Mouse (Mus musculus) pancreas, adult 10 weeks (tissue): Measurements from ENCODE around the gene Lca5. TPM values are rescaled to one million over a fixed set of nuclear protein-coding genes. Genes with fewer than 3 reads are reported as not detected.

ENCODE experiments used
- polyA plus RNA-seq: library from polyadenylated mRNA; stranded (reverse); fragments of 350-450 nt; fragmentation: Illumina TruSeq; extraction: RNeasy Lipid Tissue Mini Kit (QIAGEN cat#74804); gene quantifications from one replicate; pipeline ENCODE4 v1.2.3, GENCODE M21; 2015; ENCODE audit warnings: low read depth, low replicate concordance; ENCODE audit not compliant: insufficient read depth

Gene Lca5
- polyA plus RNA-seq = 0.89 TPM

DNA sequence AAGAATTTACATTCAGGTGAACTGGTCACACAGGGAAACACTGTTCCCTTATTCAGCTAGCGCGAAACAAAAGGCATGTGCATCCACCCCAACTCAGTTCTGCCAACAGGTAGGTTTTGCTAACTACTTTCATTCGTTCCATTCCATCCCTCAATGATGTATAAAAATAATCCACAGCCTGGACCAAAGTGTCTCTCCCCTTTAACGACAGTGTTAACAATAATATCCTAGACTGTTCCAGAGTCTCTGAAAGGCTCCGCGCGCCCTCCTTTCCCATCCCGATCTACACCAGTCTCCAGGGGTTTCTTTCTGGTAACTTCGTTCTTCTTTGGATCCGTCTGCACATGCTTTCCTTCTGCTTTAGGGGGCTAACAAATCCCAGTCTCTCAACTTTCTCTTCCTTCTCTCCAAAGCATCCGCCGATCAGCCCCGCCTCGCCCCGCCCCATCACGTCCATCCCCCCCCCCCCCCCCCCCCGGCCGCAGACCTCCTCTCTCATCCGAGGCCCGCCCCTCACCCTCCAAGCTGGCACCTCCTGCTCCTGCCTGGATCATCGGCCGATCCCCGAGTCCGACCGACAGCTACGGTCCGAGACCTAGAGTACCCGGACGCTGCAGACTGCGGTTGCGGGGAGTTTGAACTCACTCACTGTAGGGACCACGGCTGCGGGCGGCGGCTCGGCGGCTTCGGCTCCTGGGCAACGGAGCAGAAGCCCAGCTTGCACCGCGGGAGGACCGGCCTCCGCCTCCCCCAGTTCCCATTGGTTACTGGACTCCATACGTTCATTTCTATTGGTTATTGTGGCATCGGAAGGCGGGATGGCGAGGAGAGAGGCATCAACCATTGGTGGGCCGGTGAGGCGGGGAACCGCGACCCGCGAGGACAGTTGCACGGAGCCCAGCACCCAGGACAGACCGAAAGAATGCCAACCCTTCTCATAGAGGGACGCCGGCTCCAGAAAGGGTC is at the start of gene Lca5:
Gene Lca5, minus strand, starts transcription at position 736 of the 966 bp plus-strand sequence.

Other genes with a start within 250 kb of the Lca5 start
- 2.4 TPM for gene Sh3bgrl2, start 107.2 kb upstream of the Lca5 start, polyA plus RNA-seq